Mouse (Mus musculus): ENCODE measurements at regions not wholly inside any gene's neighbourhood (a gene's known extent, or its start where the extent isn't known, plus 50 kb on each side); places are given as distances from the start of the nearest gene placed in this dataset.
"Not testable (repeated sequence)": the region's sequence is repeated elsewhere in the genome, so short reads cannot be mapped to it uniquely, and the experiment has no call there.

- Histone ChIP-seq H3K27ac (no peak overlapping the region), H3K36me3 (no peaks in the 10 kb centered on the region), H3K4me3 (no peak overlapping the region), H3K9ac (no peak overlapping the region), H3K4me2 (no peak overlapping the region), H3K9me3 (no peaks in the 10 kb centered on the region), H3K4me1 (replicated peaks) (no peaks in the 10 kb centered on the region), H3K27me3 (no peaks in the 10 kb centered on the region)
- 70% methylated on average over 2 of the region's 2 CpGs for WGBS
- no peak for ATAC-seq (ENCODE audit: low FRiP score)
Measured at GRCm38 (mm10) chr11:7834151-7834550, 620.4 kb upstream of the Igfbp3 start.

- no peaks in the 10 kb centered on the region for H3K36me3 ChIP-seq
- no peak overlapping the region for H3K27ac ChIP-seq
- H3K9me3 ChIP-seq = no peaks in the 10 kb centered on the region
- H3K4me1 ChIP-seq (replicated peaks) = no peaks in the 10 kb centered on the region
- H3K4me2 ChIP-seq = no peak overlapping the region
- H3K4me3 ChIP-seq = no peak overlapping the region
- H3K27me3 ChIP-seq = no peaks in the 10 kb centered on the region
- no peak for ATAC-seq (ENCODE audit: low FRiP score)
- WGBS = 70% methylated on average over 8 of the region's 8 CpGs
- H3K9ac ChIP-seq = no peak overlapping the region
Measured at GRCm38 (mm10) chr11:7832376-7832775, 618.7 kb upstream of the Igfbp3 start.

- H3K27me3 ChIP-seq = no peaks in the 10 kb centered on the region
- 39% methylated on average over 1 of the region's 1 CpGs for WGBS
- no peak overlapping the region for H3K9ac ChIP-seq
- no peak overlapping the region for H3K4me3 ChIP-seq
- no peaks in the 10 kb centered on the region for H3K4me1 ChIP-seq (replicated peaks)
- no peaks in the 10 kb centered on the region for H3K36me3 ChIP-seq
- no peak overlapping the region for H3K4me2 ChIP-seq
- H3K9me3 ChIP-seq = no peaks in the 10 kb centered on the region
- ATAC-seq (ENCODE audit: low FRiP score) = no peak
- H3K27ac ChIP-seq = no peak overlapping the region
Measured at GRCm38 (mm10) chr11:7829770-7830169, 616.0 kb upstream of the Igfbp3 start.

DNA sequence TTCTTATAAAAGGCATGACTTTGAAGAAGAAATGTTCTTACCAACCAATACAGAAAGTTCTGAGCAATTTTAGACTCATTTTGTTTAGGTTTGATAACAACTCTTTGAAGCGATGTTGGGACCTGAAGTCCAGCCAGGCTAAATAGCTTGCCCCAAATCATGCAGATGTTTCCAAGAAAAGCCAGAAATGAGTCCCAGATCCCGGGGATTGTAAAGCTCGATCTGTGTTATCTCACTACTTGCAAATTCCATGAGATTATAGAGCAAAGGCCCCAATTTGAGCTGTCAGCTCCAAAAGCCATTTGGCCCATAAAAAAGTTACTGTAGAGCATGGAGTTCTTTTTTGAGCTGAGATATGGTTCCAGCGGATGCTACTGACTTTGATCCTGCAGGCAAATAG, 614.3 kb upstream of the Igfbp3 start:
- no peak overlapping the region for H3K4me2 ChIP-seq
- 96% methylated on average over 4 of the region's 4 CpGs for WGBS
- no peaks in the 10 kb centered on the region for H3K36me3 ChIP-seq
- no peaks in the 10 kb centered on the region for H3K27me3 ChIP-seq
- no peaks in the 10 kb centered on the region for H3K4me1 ChIP-seq (replicated peaks)
- H3K4me3 ChIP-seq = no peak overlapping the region
- H3K27ac ChIP-seq = no peak overlapping the region
- no peak for ATAC-seq (ENCODE audit: low FRiP score)
- H3K9me3 ChIP-seq = no peaks in the 10 kb centered on the region
- H3K9ac ChIP-seq = no peak overlapping the region

- Histone ChIP-seq H3K4me2 (no peak overlapping the region), H3K27me3 (no peaks in the 10 kb centered on the region), H3K4me1 (replicated peaks) (no peaks in the 10 kb centered on the region), H3K9ac (no peak overlapping the region), H3K9me3 (no peaks in the 10 kb centered on the region), H3K4me3 (no peak overlapping the region), H3K27ac (no peak overlapping the region), H3K36me3 (no peaks in the 10 kb centered on the region)
- no peak for ATAC-seq (ENCODE audit: low FRiP score)
- 96% methylated on average over 1 of the region's 1 CpGs for WGBS
Measured at GRCm38 (mm10) chr11:7827402-7827801, 613.7 kb upstream of the Igfbp3 start.

DNA sequence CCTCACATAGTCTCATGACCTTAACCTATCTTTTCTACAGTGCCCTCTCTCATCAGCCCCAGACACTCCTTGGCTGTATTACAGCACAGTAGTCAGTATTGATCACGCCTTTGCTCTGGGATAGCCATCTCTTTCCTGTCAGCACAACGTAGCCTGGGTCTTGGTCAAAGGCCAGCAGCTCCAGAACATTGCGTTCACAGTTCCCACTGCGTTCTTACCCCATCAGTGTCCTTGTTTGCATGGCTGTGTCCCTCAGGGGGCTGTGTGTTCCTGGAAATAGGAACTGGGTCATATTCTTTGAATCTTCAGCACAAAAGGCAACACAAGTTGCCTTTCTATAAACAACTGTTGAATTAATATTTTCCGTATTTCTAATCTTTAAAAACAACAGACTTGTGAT, 602.0 kb upstream of the Igfbp3 start:
- Histone ChIP-seq H3K9me3 (no peaks in the 10 kb centered on the region), H3K4me1 (replicated peaks) (no peaks in the 10 kb centered on the region), H3K36me3 (no peaks in the 10 kb centered on the region), H3K4me2 (no peak overlapping the region), H3K4me3 (no peak overlapping the region), H3K27me3 (no peaks in the 10 kb centered on the region), H3K27ac (no peak overlapping the region), H3K9ac (no peak overlapping the region)
- WGBS = 89% methylated on average over 5 of the region's 5 CpGs
- ATAC-seq (ENCODE audit: low FRiP score) = no peak

GRCm38 (mm10) chr11:7814556-7814955, 600.8 kb upstream of the Igfbp3 start:
- no peaks in the 10 kb centered on the region for H3K9me3 ChIP-seq
- no peak overlapping the region for H3K9ac ChIP-seq
- ATAC-seq (ENCODE audit: low FRiP score) = no peak
- no peak overlapping the region for H3K4me2 ChIP-seq
- no peaks in the 10 kb centered on the region for H3K27me3 ChIP-seq
- H3K4me1 ChIP-seq (replicated peaks) = no peaks in the 10 kb centered on the region
- 83% methylated on average over 2 of the region's 2 CpGs for WGBS
- no peak overlapping the region for H3K4me3 ChIP-seq
- no peaks in the 10 kb centered on the region for H3K36me3 ChIP-seq
- no peak overlapping the region for H3K27ac ChIP-seq

- no peaks in the 10 kb centered on the region for H3K9me3 ChIP-seq
- WGBS = 82% methylated on average over 2 of the region's 2 CpGs
- no peaks in the 10 kb centered on the region for H3K4me1 ChIP-seq (replicated peaks)
- no peaks in the 10 kb centered on the region for H3K36me3 ChIP-seq
- H3K9ac ChIP-seq = no peak overlapping the region
- H3K4me3 ChIP-seq = no peak overlapping the region
- H3K27me3 ChIP-seq = no peaks in the 10 kb centered on the region
- H3K4me2 ChIP-seq = no peak overlapping the region
- ATAC-seq (ENCODE audit: low FRiP score) = no peak
- H3K27ac ChIP-seq = no peak overlapping the region
Measured at GRCm38 (mm10) chr11:7812436-7812835, 598.7 kb upstream of the Igfbp3 start.

DNA sequence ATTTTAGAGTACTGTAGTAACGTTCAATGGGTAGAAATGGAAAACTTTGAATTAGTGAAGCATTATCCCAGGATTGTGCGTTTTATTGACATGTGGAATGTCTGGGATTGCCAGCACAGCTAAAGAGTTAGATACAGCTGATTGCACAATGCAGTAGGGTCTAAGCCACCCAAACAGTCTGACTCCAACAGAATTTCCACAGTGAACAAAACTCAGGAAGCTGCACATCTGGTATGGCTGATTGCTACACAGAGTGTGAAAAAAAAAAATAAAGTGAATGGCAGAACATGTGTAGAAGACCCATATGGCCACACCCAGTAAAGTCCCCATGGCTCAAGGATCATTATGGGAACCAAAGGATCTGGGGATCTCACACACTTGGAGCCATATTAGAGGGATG, 596.0 kb upstream of the Igfbp3 start:
- H3K27me3 ChIP-seq = no peaks in the 10 kb centered on the region
- H3K4me2 ChIP-seq = no peak overlapping the region
- H3K9me3 ChIP-seq = no peaks in the 10 kb centered on the region
- 90% methylated on average over 2 of the region's 2 CpGs for WGBS
- H3K36me3 ChIP-seq = no peaks in the 10 kb centered on the region
- no peak for ATAC-seq (ENCODE audit: low FRiP score)
- no peak overlapping the region for H3K9ac ChIP-seq
- no peaks in the 10 kb centered on the region for H3K4me1 ChIP-seq (replicated peaks)
- no peak overlapping the region for H3K4me3 ChIP-seq
- no peak overlapping the region for H3K27ac ChIP-seq

GRCm38 (mm10) chr11:7796373-7796772, 582.6 kb upstream of the Igfbp3 start:
- Histone ChIP-seq H3K27me3 (no peaks in the 10 kb centered on the region), H3K36me3 (no peaks in the 10 kb centered on the region), H3K4me2 (no peak overlapping the region), H3K9ac (no peak overlapping the region), H3K4me1 (replicated peaks) (no peaks in the 10 kb centered on the region), H3K9me3 (no peaks in the 10 kb centered on the region), H3K4me3 (no peak overlapping the region), H3K27ac (no peak overlapping the region)
- no peak for ATAC-seq (ENCODE audit: low FRiP score)
- 92% methylated on average over 5 of the region's 5 CpGs for WGBS

- H3K4me2 ChIP-seq = no peak overlapping the region
- no peak for ATAC-seq (ENCODE audit: low FRiP score)
- H3K27ac ChIP-seq = no peak overlapping the region
- H3K4me3 ChIP-seq = no peak overlapping the region
- H3K4me1 ChIP-seq (replicated peaks) = no peaks in the 10 kb centered on the region
- 36% methylated on average over 1 of the region's 1 CpGs for WGBS
- no peaks in the 10 kb centered on the region for H3K36me3 ChIP-seq
- no peak overlapping the region for H3K9ac ChIP-seq
- no peaks in the 10 kb centered on the region for H3K9me3 ChIP-seq
- H3K27me3 ChIP-seq = no peaks in the 10 kb centered on the region
Measured at GRCm38 (mm10) chr11:7794206-7794605, 580.5 kb upstream of the Igfbp3 start.

GRCm38 (mm10) chr11:7780476-7781112, 566.9 kb upstream of the Igfbp3 start:
- Histone ChIP-seq H3K4me3 (no peak overlapping the region), H3K27me3 (no peaks in the 10 kb centered on the region), H3K9ac (no peak overlapping the region), H3K4me2 (no peak overlapping the region), H3K9me3 (no peaks in the 10 kb centered on the region), H3K36me3 (no peaks in the 10 kb centered on the region), H3K27ac (no peak overlapping the region), H3K4me1 (replicated peaks) (no peaks in the 10 kb centered on the region)
- no peak for ATAC-seq (ENCODE audit: low FRiP score)
- 89% methylated on average over 8 of the region's 8 CpGs for WGBS

DNA sequence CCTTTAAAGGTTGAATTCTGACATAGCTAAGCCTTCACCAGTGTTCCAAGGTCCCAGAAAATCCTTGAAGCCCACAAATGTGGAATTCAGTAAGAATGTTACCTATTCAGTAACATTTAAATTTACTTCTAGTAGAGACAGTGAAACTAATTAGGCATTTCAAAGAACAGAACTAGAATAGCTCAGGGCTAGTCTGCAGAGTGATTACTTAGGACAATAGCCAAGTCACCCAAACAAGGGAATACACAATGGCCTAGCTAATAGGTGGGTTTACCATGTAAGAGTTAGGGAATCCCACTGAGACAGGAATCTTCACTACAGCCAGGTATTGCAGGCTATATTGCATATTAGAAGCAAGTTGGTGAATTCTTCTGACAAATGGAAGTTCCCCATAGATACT, 561.6 kb upstream of the Igfbp3 start:
- H3K9me3 ChIP-seq; H3K27me3 ChIP-seq; H3K9ac ChIP-seq; H3K36me3 ChIP-seq; H3K4me2 ChIP-seq; ATAC-seq (ENCODE audit: low FRiP score); H3K4me3 ChIP-seq; H3K4me1 ChIP-seq (replicated peaks); H3K27ac ChIP-seq: not testable (repeated sequence)
